Mouse (Mus musculus): ENCODE data around the gene Btbd11.

- TF ChIP-seq USF1 (IDR thresholded peaks at IDR 0.05; ENCODE audit: low read depth, low read length) (no peak), CTCF (conservative IDR thresholded peaks at IDR 0.05 in 1 of 2, IDR thresholded peaks at IDR 0.05 in 1 of 2; ENCODE audit: low read depth in 2 of 2, low read length in 2 of 2) (no peak), JUN (IDR thresholded peaks at IDR 0.05; ENCODE audit: insufficient read depth, low read depth, low read length) (no peak), MXI1 (IDR thresholded peaks at IDR 0.05; ENCODE audit: low read depth, low read length) (no peak), CHD2 (IDR thresholded peaks at IDR 0.05; ENCODE audit: low read length) (no peak), POLR2A (IDR thresholded peaks at IDR 0.05; ENCODE audit: low read depth, low read length) (no peak), EP300 (IDR thresholded peaks at IDR 0.05; ENCODE audit: low read length) (no peak), SIN3A (IDR thresholded peaks at IDR 0.05; ENCODE audit: low read length) (no peak), ZC3H11A (IDR thresholded peaks at IDR 0.05; ENCODE audit: low read depth, low read length) (no peak), ZNF384 (IDR thresholded peaks at IDR 0.05; ENCODE audit: low read depth, low read length) (no peak), PAX5 (IDR thresholded peaks at IDR 0.05; ENCODE audit: low read length) (no peak), ELF1 (IDR thresholded peaks at IDR 0.05; ENCODE audit: low read depth, low read length) (no peak), SMC3 (IDR thresholded peaks at IDR 0.05; ENCODE audit: low read depth, low read length) (no peak)
Observed at GRCm38 (mm10) chr10:85544991-85545390, 158.4 kb downstream of the Btbd11 start.

All from CH12.LX (cell line).